Mouse (Mus musculus) myocyte (in vitro differentiated cells): ENCODE results near the gene Xirp2.

Source experiments
- E2F4 ChIP-seq: IDR thresholded peaks from one replicate; pipeline ENCODE4 v1.6.1; 2011; ENCODE audit warnings: mild to moderate bottlenecking, control low read depth, moderate library complexity; ENCODE audit not compliant: insufficient read depth
- MAX ChIP-seq: IDR thresholded peaks from one replicate; pipeline ENCODE4 v1.6.1; 2011; ENCODE audit warnings: low read depth, mild to moderate bottlenecking, control low read depth
- MYOD1 ChIP-seq, 3 experiments: IDR thresholded peaks; one replicate each; pipeline ENCODE4 v1.6.1; 2011; ENCODE audit warnings: control low read depth in 2 of 3, low read depth in 2 of 3, mild to moderate bottlenecking in 2 of 3, moderate library complexity in 1 of 3; ENCODE audit not compliant: insufficient read length in 2 of 3, control insufficient read depth in 1 of 3
- POLR2A ChIP-seq: IDR thresholded peaks from one replicate; pipeline ENCODE4 v1.6.1; 2011; ENCODE audit warnings: low read depth, mild to moderate bottlenecking, control low read depth, moderate library complexity; ENCODE audit not compliant: insufficient read length
- POLR2AphosphoS2 ChIP-seq: IDR thresholded peaks from one replicate; pipeline ENCODE4 v1.6.1; 2011; ENCODE audit warnings: low read depth, control low read depth; ENCODE audit not compliant: insufficient read length
- TCF12 ChIP-seq: IDR thresholded peaks from one replicate; pipeline ENCODE4 v1.6.1; 2011; ENCODE audit warnings: mild to moderate bottlenecking, control low read depth; ENCODE audit not compliant: poor library complexity, insufficient read depth, severe bottlenecking
- USF1 ChIP-seq: IDR thresholded peaks from one replicate; pipeline ENCODE4 v1.6.1; 2011; ENCODE audit warnings: low read depth, mild to moderate bottlenecking, control low read depth, moderate library complexity

DNA sequence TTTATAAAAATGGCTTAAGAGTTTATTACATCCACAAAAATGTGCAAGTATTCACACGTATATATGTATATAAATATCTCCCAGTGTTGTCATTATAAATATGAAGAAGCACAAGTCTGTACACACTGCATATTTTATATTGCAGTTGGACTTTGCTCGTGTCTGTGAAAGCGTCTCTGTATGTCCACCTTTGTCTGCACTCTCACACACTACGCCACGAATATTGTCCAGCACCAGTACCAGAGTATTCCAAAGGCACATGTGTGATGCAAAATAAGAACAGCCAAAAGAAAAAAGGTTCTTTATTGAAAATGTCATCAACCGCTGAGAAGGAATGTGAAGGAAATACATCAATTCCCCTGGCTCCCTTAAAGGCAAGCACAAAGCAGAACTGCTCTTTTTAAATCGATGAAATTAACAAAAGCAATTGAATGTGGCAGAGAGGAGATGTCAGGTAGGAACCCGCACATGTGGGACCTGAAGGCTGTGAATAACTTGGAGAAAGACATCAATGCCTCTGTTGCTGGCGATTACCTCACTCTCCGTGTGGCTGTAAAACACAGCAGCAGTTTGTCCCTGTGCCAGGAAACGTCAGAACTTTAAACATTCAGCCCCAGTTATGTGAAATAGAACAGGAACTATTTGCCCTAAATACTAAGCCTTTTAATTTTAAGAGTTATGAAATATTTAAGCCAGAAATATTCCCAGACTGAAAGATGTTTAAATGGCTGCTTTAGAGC lies 96.3 kb downstream of the Xirp2 start:
- TF ChIP-seq POLR2AphosphoS2 (no peak), E2F4 (no peak), POLR2A (no peak), MAX (no peak), TCF12 (no peak), USF1 (no peak), MYOD1 (IDR thresholded peaks at IDR 0.05; ENCODE audit: control insufficient read depth in 1 of 3, insufficient read length in 2 of 3, low read depth in 2 of 3) (no peak)
